In the genomic region with DNA sequence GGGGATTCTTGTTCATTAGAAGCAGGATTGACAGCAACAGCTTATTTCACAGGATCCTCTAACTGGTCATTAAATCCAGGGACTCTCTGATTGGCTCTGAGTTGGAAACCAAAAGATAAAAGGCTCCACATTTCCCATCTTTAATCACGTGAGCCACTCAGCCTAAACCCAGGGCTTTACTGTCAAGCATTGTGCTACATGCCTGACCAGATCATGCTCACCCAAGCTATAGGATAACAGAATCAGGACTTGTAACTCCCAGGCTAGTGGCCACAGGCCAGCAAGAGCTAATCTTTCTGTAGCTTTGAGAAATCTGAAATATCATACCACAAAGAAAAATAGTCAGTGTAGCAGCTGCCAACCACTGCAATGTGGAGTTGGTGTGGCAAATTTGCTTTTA, we compare ENCODE assay signal across 27 mouse cellular contexts.
"Had no signal": no experiment of that assay in that cellular context is flagged by ENCODE, and none has a peak within 500 bp of the region (broad histone marks: within the 10 kb centered on the region; RNA-seq: fewer than 3 reads in every experiment).

No protein-coding gene starts in this region.

- H3K36me3 ChIP-seq: heart, embryonic 13.5 days; heart, embryonic 15.5 days; hindbrain, embryonic 13.5 days; hindbrain, embryonic 15.5 days; kidney, embryonic 15.5 days; limb, embryonic 13.5 days; liver, embryonic 13.5 days; liver, embryonic 15.5 days had no signal

- H3K4me1 ChIP-seq: heart, embryonic 13.5 days; heart, embryonic 15.5 days; hindbrain, embryonic 13.5 days; hindbrain, embryonic 15.5 days; kidney, embryonic 15.5 days; liver, embryonic 13.5 days; liver, embryonic 15.5 days had no signal

- ATAC-seq: hindbrain, postnatal 0 days; intestine, embryonic 16.5 days had no signal

- DNase-seq: gastrocnemius, postnatal 14 days; gastrocnemius, postnatal 36 days; heart, adult 18-20 months; heart, postnatal 14 days; heart, postnatal 36 days; kidney, adult 11 months; kidney, adult 2 months; kidney, adult 9 months; kidney, postnatal 14 days; kidney, postnatal 36 days; layer of hippocampus, adult 9-11 months; layer of hippocampus, postnatal 36 days; left cerebral cortex, postnatal 4 days; liver; liver, embryonic 13.5 days had no signal

- H3K9ac ChIP-seq: heart, embryonic 13.5 days; heart, embryonic 15.5 days; hindbrain, embryonic 13.5 days; hindbrain, embryonic 15.5 days; kidney, embryonic 15.5 days; limb, embryonic 13.5 days; liver, embryonic 13.5 days; liver, embryonic 15.5 days had no signal

- H3K27me3 ChIP-seq: heart, embryonic 13.5 days; heart, embryonic 15.5 days; hindbrain, embryonic 13.5 days; hindbrain, embryonic 15.5 days; kidney, embryonic 15.5 days; limb, embryonic 13.5 days; liver, embryonic 13.5 days; liver, embryonic 15.5 days had no signal

- H3K4me3 ChIP-seq: heart, embryonic 13.5 days; heart, embryonic 15.5 days; hindbrain, embryonic 13.5 days; hindbrain, embryonic 15.5 days; kidney, embryonic 15.5 days; limb, embryonic 13.5 days; liver, embryonic 13.5 days; liver, embryonic 15.5 days had no signal

- H3K27ac ChIP-seq: heart, embryonic 13.5 days; heart, embryonic 15.5 days; hindbrain, embryonic 13.5 days; hindbrain, embryonic 15.5 days; hindbrain, postnatal 0 days; kidney, embryonic 15.5 days; kidney, postnatal 0 days; limb, embryonic 13.5 days; liver, embryonic 13.5 days; liver, embryonic 15.5 days had no signal

- H3K9me3 ChIP-seq: heart, embryonic 13.5 days; heart, embryonic 15.5 days; hindbrain, embryonic 13.5 days; hindbrain, embryonic 15.5 days; kidney, embryonic 15.5 days; limb, embryonic 13.5 days; liver, embryonic 13.5 days; liver, embryonic 15.5 days had no signal

- H3K4me2 ChIP-seq: heart, embryonic 11.5 days; heart, embryonic 13.5 days; heart, embryonic 15.5 days; hindbrain, embryonic 13.5 days; hindbrain, embryonic 15.5 days; kidney, embryonic 15.5 days; limb, embryonic 13.5 days; liver, embryonic 11.5 days; liver, embryonic 13.5 days; liver, embryonic 15.5 days had no signal
